Mouse (Mus musculus) left cerebral cortex, adult 9 months (tissue): ENCODE data around the gene Snap47.
"Not testable (repeated sequence)": the region's sequence is repeated elsewhere in the genome, so short reads cannot be mapped to it uniquely, and the experiment has no call there.

ENCODE experiments used
- DNase-seq, 2 experiments: peaks; one replicate each; pipeline ENCODE4 v3.0.0; 2022; ENCODE audit warnings: low spot score in 2 of 2

Snap47 gene

DNA sequence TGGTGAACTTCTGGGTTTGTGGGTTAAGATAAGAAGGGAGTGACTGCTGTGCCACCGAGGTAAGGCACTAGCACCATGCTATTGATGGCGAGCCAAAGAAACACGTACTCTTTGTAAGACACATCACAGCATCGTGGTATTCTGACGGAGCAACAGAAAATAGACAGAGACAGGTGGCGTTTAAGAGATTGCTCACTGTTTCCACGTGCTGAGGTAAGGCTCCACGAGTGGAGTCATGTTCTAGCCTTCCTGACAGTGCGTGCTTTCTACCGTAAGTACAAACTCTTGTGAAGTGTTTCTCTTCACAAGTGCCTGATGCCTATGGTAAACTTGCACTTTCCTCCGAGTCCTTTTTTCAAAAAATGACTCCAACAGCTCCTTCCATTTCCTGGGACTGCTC is 81.1 kb downstream of the Snap47 start:
- no peak for DNase-seq

GRCm38 (mm10) chr11:59367955-59368354 is 83.0 kb downstream of the Snap47 start:
- DNase-seq = not testable (repeated sequence)

- no peak for DNase-seq
These were observed 84.4 kb downstream of the Snap47 start for GRCm38 (mm10) chr11:59366633-59367032.

DNA sequence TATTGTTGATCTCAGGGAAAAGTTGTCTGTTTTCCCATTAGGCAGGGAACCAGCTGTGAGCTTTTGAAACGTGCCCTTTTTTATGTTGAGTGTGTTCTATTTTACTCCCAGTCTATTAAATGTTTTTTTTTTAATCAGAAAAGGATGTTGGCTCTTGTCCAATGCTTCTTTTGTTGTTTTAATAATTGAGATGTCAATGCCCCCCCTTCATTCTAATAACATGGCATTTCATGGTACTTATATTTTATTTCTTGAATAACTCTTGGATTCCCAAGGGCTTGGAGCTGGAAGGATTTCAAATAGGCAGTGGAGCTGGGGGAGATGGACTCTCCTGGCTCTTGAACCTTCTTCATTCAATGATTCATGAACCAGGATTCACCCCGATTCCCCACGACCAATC is 85.0 kb downstream of the Snap47 start:
- DNase-seq = no peak

DNA sequence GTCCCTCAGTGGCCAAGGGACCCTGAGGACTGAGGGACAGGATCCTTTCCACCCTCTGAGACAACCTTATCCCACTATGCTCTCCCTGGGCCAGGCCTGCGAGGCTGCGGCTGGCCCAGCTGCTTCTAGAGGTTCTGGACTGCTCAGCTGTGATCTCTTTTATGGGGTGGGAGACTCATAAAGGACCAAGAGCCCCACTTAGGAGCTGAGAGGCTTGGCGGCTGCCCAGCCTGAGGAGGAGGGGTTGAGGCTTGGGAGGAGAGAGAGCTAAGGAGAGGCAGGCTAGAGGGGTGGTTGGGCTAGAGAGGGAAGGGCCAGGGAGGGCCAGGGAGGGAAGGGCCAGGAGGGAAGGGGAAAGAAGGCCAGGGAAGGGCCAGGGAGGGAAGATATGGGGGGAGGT is 86.6 kb downstream of the Snap47 start:
- no peak for DNase-seq

DNA sequence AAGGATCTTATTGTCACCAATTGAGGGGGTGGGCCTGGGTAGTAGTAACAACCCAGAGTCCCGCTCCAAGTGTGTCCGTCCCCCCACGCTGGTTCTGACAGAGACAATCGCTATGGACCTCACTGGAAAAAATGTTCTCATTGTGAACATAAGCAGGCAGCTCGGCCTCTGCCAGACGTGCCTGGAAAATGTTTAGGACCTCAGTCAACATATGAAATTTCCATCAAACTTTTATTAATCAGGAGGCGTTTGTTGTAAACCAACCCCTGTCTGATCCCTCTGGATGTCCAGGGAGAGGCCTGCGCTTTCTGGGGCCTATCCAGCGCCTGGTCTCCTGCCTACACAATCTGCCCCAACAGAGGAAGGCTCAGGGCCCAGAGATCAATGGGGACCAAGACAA is 87.0 kb downstream of the Snap47 start:
- DNase-seq = no peak

- no peak for DNase-seq
These were observed 89.7 kb downstream of the Snap47 start for GRCm38 (mm10) chr11:59361291-59361690.
